Mouse (Mus musculus) kidney, adult 2 months (tissue): ENCODE measurements around the gene Stim2.

Experiments
- CTCF ChIP-seq: fragments of 200-500 bp; conservative IDR thresholded peaks from 2 replicates; pipeline ENCODE4 v1.5.1; 2011; ENCODE audit warnings: low read depth, mild to moderate bottlenecking, control low read depth, low read length, moderate library complexity, mixed read lengths; ENCODE audit not compliant: insufficient read depth, insufficient read length
- POLR2A ChIP-seq: fragments of 200-500 bp; IDR thresholded peaks from one replicate; pipeline ENCODE4 v1.6.1; 2011; ENCODE audit warnings: low read depth, low read length, control low read depth

- TF ChIP-seq CTCF (no peak), POLR2A (no peak)
These were observed 47.2 kb downstream of the Stim2 start for GRCm38 (mm10) chr5:54045523-54045922.
